Mouse (Mus musculus) adrenal gland, postnatal 14 days (tissue): ENCODE measurements around the gene Cyth4. TPM values are rescaled to one million over a fixed set of nuclear protein-coding genes. Genes with fewer than 3 reads are reported as not detected.

Experiments used
- DNase-seq: peaks from one replicate; pipeline ENCODE4 v3.0.0; 2021; ENCODE audit warnings: mixed read lengths
- total RNA-seq: library from RNA; stranded (reverse); gene quantifications from 2 replicates; pipeline ENCODE4 v1.2.3, GENCODE M21; 2021

The Cyth4 gene
- total RNA-seq, 1 experiment from 2014 or later = 4.6 TPM

DNA sequence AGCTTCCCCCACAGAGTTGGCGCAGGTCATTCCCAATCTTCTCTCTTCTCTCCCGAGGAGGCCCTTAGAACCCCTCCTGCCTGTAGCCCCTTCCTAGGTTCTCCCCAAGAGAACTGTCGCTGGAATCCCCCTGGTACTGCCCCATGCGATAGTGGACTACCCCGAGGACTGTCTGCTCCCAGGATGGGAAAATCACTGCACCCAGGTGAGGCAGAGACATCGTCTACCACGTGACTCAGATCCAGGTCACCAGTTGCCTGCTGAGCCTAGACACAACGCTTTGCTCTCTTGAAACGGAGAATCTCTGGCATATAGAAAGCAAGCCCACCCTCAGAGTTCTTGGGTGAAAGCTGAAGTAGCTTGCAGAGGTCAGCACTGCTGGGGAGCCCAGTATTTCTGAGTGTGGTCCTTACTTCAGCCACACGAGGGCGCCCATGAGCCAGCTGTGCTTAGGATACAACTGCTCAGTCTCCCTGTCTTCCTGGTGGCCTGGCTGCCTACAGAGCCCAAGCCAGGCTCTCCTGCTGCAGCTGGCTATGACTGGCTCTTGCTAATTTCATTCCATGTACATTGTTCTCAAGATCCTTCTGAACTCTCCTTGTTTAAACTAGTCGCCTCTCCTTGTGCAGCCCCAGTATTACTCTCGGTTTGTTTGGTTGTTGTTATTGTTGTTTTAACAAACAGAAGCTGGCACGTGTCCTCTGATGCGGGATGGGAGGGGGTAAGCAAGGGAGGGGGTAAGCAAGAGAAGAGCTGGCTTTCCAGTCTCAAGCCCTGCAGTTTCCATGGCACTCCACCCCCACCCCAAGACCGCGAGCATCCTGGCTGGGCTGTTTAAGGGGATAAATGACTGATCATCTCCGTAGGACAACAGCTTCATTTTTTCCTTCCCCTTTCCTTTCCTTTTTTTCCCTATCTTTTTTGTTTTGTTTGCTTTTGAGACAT lies 9.5 kb upstream of the Cyth4 start:
- peak; percentile 92 for DNase-seq

DNA sequence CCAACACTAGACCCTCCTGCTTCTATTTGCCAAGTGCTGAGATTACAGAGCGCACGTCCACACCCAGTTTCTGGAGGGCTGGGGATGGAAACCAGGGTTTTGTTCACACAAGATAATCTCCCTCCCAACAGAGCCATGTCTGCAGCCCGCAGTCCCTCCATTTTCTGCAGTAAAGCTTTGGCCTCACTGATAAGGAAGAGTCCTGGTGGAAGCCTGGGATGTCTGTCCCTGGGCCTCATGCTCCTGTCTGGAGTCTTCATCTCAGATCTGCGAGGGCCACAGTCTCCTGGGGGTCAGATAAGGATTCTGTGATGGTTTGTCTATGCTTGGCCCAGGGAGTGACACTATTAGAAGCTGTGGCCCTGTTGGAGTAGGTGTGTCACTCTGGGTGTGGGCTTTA lies 8.8 kb upstream of the Cyth4 start:
- DNase-seq = no peak

DNA sequence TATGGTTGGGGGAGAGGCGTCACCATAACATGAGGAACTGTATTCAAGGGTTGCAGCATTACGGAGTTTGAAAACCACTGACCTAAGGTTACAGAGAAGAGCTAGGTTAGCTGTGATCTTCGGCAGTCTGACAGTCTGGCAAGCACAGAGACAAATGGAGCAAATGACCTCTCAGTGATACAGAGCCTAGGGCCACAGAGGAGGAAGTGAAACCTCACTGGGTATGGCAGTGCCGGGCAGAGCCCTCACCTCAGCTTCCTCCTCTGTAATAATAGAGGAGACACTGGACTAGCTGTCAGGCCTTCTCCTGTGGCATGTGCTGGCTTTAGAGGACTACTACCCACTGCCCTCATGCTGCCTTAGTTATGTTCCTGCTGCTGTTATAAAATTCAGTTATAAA lies 7.9 kb upstream of the Cyth4 start:
- DNase-seq = no peak

DNA sequence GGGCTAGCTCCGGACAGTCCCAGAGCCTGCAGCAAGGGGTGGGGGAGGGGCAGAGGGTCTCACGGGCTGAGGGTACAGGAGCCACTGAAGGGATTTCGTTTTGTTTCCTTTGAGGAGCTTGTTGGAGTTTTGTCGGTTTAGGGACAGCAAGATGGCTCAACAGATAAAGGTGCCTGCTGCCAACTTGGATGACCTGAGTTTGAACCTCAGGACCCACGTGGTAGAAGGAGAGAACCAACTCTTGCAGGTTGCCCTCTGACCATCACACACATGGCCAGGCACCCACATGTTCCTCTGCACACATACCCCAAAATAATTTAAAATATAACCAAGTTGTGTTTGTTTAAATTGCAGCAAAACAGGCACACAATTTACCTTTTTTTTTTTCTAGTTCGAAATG lies 6.9 kb upstream of the Cyth4 start:
- DNase-seq = no peak

DNA sequence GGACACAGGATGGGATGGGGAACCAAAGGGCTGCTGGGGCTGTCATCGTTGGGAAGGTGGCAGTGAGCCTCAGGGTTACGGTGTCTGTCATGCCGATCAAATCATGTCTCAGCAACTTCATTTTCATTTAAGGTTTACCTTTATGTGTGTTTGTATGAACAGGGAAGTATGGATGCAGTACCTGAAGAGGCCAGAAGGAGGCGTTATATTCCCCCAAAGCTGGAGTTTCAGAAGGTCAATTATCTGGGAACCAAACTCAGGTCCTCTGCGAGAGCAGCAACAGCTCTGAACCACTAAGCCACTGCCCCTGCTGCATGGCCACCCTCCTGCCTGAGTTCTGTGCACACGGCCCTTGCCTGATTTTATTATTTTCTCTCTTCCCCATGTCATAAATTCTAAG lies 6.1 kb upstream of the Cyth4 start:
- DNase-seq = no peak

DNA sequence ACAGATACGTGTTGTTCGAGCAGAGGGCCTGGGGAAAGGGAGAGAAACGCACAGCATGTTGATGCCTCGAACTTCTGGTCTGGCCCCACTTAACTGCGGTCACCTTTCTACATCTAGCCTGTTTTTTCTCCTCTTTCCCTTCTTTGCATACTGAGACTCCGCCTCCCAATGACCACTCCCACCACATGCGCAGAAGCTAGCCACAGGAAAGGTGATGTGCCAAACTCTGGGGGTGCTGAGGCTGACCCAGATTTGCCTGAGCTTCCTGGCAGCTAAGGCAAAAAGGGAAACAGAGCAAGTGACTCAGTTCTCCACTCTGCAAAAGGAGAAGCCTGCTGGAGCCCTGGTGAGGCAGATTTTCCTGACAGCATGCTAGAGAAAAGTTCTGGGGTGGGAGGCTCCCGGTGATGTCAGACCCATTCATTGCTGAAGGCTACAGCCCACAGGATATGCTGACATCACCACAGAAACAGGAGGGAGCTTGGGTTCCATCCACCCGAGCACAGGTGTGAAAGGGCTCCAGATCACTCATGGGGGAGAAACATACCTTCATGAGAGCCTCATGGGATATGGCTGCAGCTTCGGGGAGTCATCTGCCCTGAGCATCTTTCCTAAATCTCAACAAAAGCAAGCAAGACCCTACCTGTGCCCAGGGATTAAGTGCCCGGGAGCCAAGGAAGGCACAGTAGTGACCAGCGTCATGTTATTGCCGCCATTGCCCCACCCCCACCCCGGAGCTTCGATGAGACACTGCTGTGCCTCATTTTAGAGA lies 5.0 kb upstream of the Cyth4 start:
- no peak for DNase-seq

DNA sequence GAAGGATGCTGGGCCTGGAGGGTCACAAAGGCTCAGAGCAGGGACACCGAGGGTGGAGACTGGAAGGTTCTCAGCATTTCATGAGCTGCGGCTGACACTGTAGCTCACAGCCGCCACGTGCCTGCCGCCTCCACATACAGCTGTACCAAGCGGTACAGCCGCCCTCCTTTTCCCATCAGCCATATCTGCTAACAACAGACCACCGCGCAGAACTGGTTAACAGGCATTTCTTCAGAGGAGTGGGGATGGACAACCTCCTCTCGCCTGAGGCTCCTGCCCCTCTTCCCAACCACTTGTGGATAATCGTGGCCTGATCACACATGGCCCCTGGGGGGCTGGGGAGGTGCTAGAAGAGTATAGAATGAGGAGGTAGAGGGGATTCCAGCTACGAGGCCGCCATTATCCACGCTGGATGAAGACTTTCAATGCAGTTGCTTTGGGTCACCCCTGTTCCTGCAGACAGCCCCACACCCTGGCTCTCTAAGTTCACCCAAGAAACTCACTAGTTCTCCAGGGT lies 4.3 kb upstream of the Cyth4 start:
- DNase-seq = no peak

DNA sequence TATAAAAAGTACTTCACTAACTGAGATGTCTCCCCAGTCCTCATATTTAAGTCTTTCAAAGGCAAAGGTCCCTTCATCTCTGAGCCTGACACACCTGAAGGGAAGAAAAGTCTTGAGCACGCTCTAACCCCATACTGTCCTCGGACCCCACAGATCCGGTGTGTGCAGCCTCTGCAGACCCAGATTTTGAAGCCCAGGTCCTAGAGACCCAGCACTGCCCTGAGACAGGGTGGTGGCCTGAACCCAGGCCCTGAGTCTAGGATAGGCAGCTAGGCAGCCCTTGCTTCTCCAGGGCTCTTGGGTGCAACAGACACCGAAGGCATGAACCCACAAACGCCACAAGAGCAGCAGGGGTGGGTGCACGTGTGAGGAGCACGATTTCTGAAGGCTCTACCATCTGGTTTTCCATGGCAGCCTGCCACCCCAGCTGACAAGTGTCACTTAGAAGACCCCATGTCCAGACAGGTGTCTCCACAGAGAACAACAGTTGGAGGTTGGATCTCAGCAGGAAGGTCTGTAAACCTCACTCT lies 2.9 kb upstream of the Cyth4 start:
- no peak for DNase-seq

DNA sequence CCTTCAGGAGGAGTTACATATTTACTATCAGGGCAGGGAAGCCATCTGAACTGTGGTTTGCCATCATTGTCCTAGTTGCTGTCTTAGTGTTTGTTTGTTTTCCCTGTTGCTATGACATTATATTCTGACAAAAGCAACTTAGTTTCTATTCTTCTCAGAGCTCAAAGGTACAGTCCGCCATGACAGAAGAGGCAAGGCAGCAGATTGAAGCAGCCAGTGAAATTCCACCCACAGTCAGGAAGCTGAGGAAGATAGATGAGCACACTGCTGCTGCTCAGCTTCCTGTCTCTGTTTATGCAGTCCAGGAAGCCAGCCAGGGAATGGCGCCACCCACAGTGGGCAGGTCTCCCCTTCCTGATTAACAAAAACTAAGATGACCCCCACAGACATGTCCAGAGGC lies 2.0 kb upstream of the Cyth4 start:
- DNase-seq = no peak

DNA sequence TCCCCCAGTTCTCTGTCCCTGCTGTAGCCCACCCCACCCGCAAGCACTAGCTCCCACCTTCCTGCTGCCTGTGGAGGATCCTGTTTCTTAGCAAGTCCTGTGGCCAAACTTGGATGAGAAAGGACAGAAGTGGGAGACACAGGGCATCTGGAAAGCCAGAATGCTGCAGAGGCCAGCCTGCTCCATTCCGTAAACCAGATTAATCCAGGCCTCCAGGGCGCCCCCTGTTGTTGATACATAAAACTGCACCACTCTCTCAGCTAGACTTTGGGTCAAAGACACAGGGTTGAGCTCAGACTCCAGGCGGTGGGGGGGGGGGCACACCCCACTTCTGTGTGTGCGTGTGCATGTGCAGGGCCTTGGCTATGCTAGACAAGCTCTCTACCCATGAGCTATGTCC lies 1.4 kb upstream of the Cyth4 start:
- no peak for DNase-seq

DNA sequence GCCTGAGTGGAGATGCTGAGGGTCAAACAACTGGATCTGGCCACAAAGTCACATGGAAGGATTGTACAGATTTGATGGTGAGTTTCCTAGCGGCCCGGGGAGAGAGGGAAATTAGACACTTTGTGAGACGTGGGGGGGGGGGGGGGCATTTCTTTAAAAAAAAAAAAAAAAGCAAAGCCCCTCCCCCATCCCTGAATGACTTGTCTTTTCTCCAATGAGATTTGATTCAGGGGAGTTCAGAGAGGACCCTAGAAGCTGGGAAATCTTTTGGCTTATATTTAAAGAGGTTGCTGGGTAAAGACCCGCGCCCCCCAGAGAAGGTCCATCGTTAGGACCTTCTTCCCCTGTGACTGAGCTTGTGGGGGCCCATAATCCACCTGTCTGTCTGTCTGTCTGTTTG lies 343 bp upstream of the Cyth4 start:
- no peak for DNase-seq

DNA sequence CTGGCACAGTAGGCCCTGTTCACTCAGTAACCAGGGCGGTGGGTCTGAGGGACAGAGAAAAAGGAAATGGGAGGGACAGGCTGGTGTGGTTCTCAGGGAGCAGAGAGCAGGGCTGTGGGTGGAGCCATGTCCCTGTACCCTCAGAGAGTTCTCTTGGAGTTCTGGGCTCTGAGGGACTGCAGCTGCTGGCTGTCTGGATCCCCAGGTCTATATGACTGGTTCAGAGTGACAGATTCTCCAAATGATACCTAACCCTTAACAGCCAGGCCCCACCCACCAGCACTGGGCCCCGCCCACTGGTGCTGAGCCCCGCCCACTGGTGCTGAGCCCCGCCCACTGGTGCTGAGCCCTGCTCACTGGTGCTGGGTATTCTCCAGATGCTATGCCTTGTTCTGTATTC lies 882 bp downstream of the Cyth4 start:
- DNase-seq = peak; percentile 56

DNA sequence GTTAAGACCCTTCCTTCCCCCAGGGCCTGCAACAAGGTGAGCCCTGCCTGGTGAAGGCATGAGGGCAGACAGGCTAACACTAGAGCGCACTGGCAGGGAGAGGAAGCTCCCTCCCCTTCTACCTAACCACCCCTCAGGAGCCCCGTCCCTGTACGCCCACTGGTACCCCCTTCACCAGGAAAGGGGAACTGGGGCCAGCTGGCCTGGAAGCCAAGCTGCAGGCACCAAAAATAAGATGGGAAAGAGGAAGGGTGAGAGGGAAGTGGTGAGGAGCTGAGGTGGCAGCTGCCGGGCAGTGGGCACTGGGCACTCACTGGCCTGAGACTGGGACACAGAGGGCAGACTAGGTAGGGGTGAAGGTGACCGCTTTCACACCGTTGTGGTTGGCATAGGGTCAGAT lies 2.3 kb downstream of the Cyth4 start:
- DNase-seq = no peak

DNA sequence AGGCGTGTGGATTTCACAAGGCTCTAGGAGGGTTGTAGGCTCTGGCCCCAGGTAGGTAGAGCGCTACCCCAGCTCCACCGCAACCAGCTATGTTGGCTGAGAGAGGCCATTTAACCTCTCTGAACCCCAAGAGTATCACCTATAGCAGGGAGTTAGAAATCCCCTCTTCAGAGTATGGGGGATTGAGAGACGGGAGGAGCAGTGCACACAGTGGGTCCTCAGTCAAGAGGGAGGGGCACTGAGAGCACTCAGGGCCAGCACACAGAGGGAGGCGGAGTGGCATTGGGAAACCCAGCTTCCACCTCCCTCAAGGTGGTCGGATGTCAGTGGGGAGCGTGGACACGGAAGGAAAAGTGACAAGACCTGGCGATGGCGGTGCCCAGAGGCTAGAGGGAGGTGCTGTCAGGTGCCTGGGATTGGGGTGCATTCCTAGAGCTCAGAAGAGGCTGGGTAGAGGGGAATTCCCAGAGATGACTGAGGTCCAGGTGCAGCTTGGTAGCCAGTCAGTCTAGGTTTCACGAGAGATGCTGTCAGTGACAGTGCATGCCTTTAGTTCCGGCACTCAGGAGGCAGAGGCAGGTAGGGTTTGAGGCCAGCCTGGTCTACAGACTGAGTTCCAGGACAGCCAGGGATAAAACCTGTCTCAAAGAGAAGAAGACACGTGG lies 2.8 kb downstream of the Cyth4 start:
- no peak for DNase-seq

DNA sequence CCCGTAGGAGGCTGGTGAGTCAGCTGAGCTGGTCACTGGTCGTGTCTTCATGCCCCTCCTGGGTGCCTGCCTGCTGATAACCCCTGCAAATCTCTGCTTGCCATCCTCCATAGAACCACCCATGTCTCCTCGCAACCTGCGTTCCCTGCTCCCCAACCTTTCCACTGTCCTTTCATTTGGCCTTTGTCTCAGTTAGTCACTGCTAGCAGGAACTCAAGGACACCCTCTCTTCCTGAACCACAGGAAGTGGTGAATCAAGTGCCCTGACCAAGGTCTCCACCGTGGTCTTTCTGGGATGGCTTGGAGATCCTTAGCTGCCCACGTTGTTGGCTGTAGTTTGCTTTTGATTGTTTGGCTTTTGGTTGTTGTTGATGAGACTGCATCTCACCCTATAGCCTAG lies 4.3 kb downstream of the Cyth4 start:
- peak; percentile 40 for DNase-seq

DNA sequence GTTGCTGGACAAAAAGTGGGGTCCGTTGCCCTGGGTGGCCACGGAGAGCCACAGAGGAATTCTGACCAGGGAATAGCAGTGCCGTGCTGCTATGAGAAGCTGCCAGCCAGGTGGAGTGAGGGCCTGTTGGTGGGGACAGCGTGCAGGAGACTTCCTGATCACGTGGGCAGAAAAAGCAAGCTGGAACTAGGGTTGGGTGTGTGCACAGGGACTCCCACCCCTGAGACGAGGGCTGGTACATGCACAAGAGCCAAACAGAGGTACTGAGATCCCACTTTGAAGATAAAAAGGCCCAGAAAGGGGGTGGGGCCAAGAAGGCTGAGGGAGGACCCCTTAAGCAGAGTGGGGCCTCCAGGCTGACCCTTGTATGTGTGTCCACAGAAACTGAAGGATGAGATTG lies 7.4 kb downstream of the Cyth4 start:
- no peak for DNase-seq

DNA sequence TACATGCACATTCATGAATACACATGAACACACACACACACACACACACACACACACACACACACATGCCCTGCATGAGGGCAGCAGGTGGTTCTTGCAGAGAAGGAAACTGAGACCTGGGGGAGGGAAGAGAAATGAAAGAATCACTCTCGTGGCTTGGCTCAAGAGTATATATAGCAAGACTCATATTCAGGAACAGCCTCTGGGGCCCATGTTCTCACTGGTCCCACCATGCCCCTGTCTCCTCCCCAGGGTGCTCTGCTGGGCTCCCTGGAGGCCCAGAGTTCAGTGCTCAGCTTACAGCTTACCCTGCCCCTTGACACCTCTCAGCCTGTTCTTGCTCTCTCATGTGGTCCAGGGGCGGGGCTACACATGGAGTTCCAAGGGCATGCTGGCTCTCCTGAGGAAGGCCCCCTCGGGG lies 8.5 kb downstream of the Cyth4 start:
- DNase-seq = peak; percentile 45

DNA sequence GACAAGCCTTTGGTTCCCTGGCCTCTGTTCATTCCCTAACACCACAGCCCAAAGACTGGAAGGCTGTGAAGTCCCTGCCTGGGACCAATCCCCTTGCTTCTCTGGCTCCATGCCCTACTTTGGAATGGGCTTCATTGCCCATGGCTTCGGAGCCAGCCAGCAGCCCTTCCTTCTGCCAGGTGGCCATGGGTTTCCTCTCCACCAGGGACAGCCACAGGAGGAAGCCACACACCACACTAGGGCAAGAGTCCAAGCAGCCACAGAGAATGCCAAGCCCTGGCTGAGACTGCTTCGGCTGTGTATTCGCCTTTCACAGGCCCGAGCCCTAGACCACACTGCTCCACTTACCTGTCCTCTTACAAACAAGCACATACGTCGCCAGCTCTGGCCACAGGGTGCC lies 9.2 kb downstream of the Cyth4 start:
- DNase-seq = peak; percentile 50

DNA sequence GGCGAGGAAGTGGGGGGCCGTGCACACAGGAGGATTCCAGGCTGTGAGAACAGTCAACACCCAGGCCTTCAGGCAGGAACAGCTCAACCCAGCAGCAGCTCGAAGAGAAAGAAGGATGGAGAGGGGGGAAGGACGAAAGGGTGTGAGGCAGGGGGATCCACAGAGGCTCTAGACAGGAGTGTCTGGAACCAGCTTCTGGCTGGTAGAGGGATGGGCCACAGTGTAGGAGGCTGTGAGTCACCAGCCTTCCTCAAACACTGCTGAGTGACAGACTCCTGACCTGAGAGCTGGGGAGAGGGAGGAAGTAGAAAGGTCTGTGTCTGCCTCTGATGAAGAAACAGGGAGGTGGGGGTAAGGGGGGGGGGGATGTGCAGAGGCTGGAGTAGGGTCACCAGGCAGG lies 10.6 kb downstream of the Cyth4 start:
- peak; percentile 33 for DNase-seq

DNA sequence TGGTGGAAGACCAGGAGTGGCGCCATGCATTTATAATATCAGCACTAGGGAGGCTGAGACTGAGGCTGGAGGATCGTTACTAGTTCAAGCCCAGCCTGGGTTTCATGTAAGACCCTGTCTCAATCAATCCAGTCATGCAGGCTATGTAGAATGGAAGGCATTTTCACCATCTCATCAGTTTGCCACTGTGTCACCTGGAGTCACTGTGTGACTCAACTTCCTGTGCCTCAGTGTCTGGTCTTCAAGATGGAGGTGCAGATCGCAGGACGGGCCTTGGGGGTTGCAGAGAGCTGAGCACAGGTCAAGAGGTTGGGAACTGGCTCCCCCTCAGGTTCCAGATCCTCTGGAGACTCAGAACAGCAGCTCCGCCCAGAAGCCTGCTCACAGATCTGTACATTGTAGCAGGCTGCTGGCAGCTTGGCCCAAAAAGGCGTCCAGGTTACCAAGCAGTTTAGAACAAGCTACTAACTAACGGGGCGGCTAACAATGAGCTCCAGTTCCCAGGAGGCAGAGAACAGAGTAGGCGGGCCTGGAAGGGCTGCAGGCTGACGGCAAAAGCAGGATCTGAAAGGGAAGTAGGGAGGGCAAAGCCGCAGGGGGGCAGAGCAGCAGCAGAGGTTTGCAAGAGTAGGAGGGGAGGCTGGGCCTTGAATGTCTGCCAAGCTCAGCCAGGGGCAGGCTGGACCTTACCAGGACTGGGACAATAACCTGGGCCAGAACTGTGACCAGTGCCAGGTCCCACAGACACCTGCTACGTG lies 14.0 kb downstream of the Cyth4 start:
- peak; percentile 73 for DNase-seq

DNA sequence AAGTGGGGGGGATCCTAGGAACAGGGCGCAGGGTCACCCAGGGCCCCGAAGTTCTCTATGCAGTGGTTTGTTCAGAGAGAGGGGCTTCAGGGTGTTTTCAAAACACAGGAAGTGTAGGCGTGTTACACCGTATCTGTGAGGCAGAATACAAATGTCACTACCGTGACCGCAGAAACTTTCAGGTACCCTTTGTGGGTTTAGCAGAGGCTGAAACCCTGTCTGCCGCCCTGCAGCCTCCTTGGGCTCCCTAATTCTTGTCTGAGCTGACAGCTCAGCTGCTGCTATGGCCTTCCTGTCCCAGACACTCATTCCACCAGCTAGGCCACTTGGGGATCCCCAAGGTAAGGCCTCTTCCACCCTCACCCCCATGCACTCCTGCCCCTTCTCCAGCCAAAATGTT lies 17.7 kb downstream of the Cyth4 start:
- DNase-seq = no peak

DNA sequence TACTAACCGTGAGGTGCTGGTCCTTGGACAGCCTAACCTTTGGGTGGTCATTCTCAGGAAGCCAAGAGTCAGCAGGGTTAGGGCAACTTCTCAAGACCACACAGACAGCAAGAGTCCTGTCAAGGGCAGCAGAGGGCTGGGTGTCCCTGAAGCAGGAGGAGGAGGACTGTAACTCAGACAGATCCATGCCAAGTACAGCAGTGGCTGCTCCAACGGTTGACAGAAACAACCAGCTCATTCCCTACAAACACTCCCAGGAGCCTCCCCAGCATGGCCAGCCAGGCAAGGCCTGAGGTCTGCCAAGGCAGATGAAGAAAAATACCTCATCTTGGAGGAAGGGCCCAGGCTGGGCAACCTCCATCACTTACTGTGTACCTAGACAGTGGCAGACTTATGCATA lies 20.1 kb downstream of the Cyth4 start:
- DNase-seq = no peak
